Mouse (Mus musculus): ENCODE measurements at regions not wholly inside any gene's neighbourhood (a gene's known extent, or its start where the extent isn't known, plus 50 kb on each side); places are given as distances from the start of the nearest gene placed in this dataset.

- WGBS: 93% methylated on average over 1 of the region's 1 CpGs
- DNase-seq (ENCODE audit: low spot score) (no peak), ATAC-seq (no peak)
- H3K9ac ChIP-seq (replicated peaks; ENCODE audit: low read length): no peak overlapping the region
- no peak overlapping the region for H3K27ac ChIP-seq
- no peaks in the 10 kb centered on the region for H3K4me1 ChIP-seq (ENCODE audit: insufficient read depth, low read length)
- no peak overlapping the region for H3K4me2 ChIP-seq (ENCODE audit: low read depth, low read length)
- no peaks in the 10 kb centered on the region for H3K9me3 ChIP-seq (ENCODE audit: low read length)
- no peak overlapping the region for H3K4me3 ChIP-seq (ENCODE audit: low read length)
- TF ChIP-seq CTCF (IDR thresholded peaks at IDR 0.05; ENCODE audit: low read depth): no peak
- no peaks in the 10 kb centered on the region for H3K27me3 ChIP-seq (ENCODE audit: insufficient read depth, low read length)
- no peaks in the 10 kb centered on the region for H3K36me3 ChIP-seq (ENCODE audit: insufficient read depth, low read length)
Observed at GRCm38 (mm10) chr9:90999178-90999577, 363.0 kb upstream of the Zic4 start.

GRCm38 (mm10) chr9:91004214-91004613, 358.0 kb upstream of the Zic4 start:
- ATAC-seq (peak; percentile 61; the same call in 1 of the 2 replicates), DNase-seq (ENCODE audit: low spot score) (peak; percentile 77)
- Histone ChIP-seq H3K4me1 (ENCODE audit: insufficient read depth, low read length) (no peaks in the 10 kb centered on the region), H3K9me3 (ENCODE audit: low read length) (no peaks in the 10 kb centered on the region), H3K9ac (replicated peaks; ENCODE audit: low read length) (no peak overlapping the region), H3K36me3 (ENCODE audit: insufficient read depth, low read length) (no peaks in the 10 kb centered on the region), H3K4me3 (ENCODE audit: low read length) (no peak overlapping the region), H3K27me3 (ENCODE audit: insufficient read depth, low read length) (no peaks in the 10 kb centered on the region), H3K27ac (no peak overlapping the region), H3K4me2 (ENCODE audit: low read depth, low read length) (no peak overlapping the region)
- WGBS: 49% methylated on average over 4 of the region's 4 CpGs
- no peak for TF ChIP-seq CTCF (IDR thresholded peaks at IDR 0.05; ENCODE audit: low read depth)

- H3K36me3 ChIP-seq (ENCODE audit: insufficient read depth, low read length): no peaks in the 10 kb centered on the region
- H3K27me3 ChIP-seq (ENCODE audit: insufficient read depth, low read length): no peaks in the 10 kb centered on the region
- 42% methylated on average over 2 of the region's 2 CpGs for WGBS
- ATAC-seq: no peak
- DNase-seq (ENCODE audit: low spot score): no peak
- TF ChIP-seq CTCF (IDR thresholded peaks at IDR 0.05; ENCODE audit: low read depth): no peak
- H3K9ac ChIP-seq (replicated peaks; ENCODE audit: low read length): no peak overlapping the region
- H3K9me3 ChIP-seq (ENCODE audit: low read length): no peaks in the 10 kb centered on the region
- no peak overlapping the region for H3K27ac ChIP-seq
- H3K4me3 ChIP-seq (ENCODE audit: low read length): no peak overlapping the region
- no peaks in the 10 kb centered on the region for H3K4me1 ChIP-seq (ENCODE audit: insufficient read depth, low read length)
- H3K4me2 ChIP-seq (ENCODE audit: low read depth, low read length): no peak overlapping the region
Observed at GRCm38 (mm10) chr9:91040546-91040945, 321.7 kb upstream of the Zic4 start.

GRCm38 (mm10) chr9:91048569-91048968, 313.6 kb upstream of the Zic4 start:
- H3K4me3 ChIP-seq (ENCODE audit: low read length): no peak overlapping the region
- H3K4me2 ChIP-seq (ENCODE audit: low read depth, low read length): no peak overlapping the region
- 33% methylated on average over 2 of the region's 2 CpGs for WGBS
- DNase-seq (ENCODE audit: low spot score) (no peak), ATAC-seq (no peak)
- H3K27me3 ChIP-seq (ENCODE audit: insufficient read depth, low read length): no peaks in the 10 kb centered on the region
- no peak overlapping the region for H3K9ac ChIP-seq (replicated peaks; ENCODE audit: low read length)
- no peaks in the 10 kb centered on the region for H3K9me3 ChIP-seq (ENCODE audit: low read length)
- H3K27ac ChIP-seq: no peak overlapping the region
- 0 out of 2 replicates have a peak, but pooled peaks have one; percentile 2 for TF ChIP-seq CTCF (IDR thresholded peaks at IDR 0.05; ENCODE audit: low read depth)
- no peaks in the 10 kb centered on the region for H3K4me1 ChIP-seq (ENCODE audit: insufficient read depth, low read length)
- no peaks in the 10 kb centered on the region for H3K36me3 ChIP-seq (ENCODE audit: insufficient read depth, low read length)

GRCm38 (mm10) chr9:91053065-91053793, 309.0 kb upstream of the Zic4 start:
- Histone ChIP-seq H3K4me2 (ENCODE audit: low read depth, low read length) (no peak overlapping the region), H3K9me3 (ENCODE audit: low read length) (no peaks in the 10 kb centered on the region), H3K36me3 (ENCODE audit: insufficient read depth, low read length) (no peaks in the 10 kb centered on the region), H3K9ac (replicated peaks; ENCODE audit: low read length) (no peak overlapping the region), H3K27ac (no peak overlapping the region), H3K4me1 (ENCODE audit: insufficient read depth, low read length) (no peaks in the 10 kb centered on the region), H3K27me3 (ENCODE audit: insufficient read depth, low read length) (no peaks in the 10 kb centered on the region), H3K4me3 (ENCODE audit: low read length) (no peak overlapping the region)
- no peak for TF ChIP-seq CTCF (IDR thresholded peaks at IDR 0.05; ENCODE audit: low read depth)
- DNase-seq (ENCODE audit: low spot score): no peak
- WGBS: 63% methylated on average over 4 of the region's 4 CpGs
- no peak for ATAC-seq

GRCm38 (mm10) chr9:91059460-91059859, 302.8 kb upstream of the Zic4 start:
- Histone ChIP-seq H3K27me3 (ENCODE audit: insufficient read depth, low read length) (no peaks in the 10 kb centered on the region), H3K4me3 (ENCODE audit: low read length) (no peak overlapping the region), H3K9ac (replicated peaks; ENCODE audit: low read length) (no peak overlapping the region), H3K27ac (no peak overlapping the region), H3K4me2 (ENCODE audit: low read depth, low read length) (no peak overlapping the region), H3K36me3 (ENCODE audit: insufficient read depth, low read length) (no peaks in the 10 kb centered on the region), H3K4me1 (ENCODE audit: insufficient read depth, low read length) (no peaks in the 10 kb centered on the region), H3K9me3 (ENCODE audit: low read length) (no peaks in the 10 kb centered on the region)
- no peak for DNase-seq (ENCODE audit: low spot score)
- no peak for ATAC-seq
- TF ChIP-seq CTCF (IDR thresholded peaks at IDR 0.05; ENCODE audit: low read depth): peak; percentile 36; the same call in 1 of the 2 replicates
- WGBS: 84% methylated on average over 4 of the region's 4 CpGs

GRCm38 (mm10) chr9:91069496-91069895, 292.7 kb upstream of the Zic4 start:
- WGBS: 55% methylated on average over 5 of the region's 5 CpGs
- Histone ChIP-seq H3K9me3 (ENCODE audit: low read length) (no peaks in the 10 kb centered on the region), H3K4me1 (ENCODE audit: insufficient read depth, low read length) (no peaks in the 10 kb centered on the region), H3K27ac (no peak overlapping the region), H3K9ac (replicated peaks; ENCODE audit: low read length) (no peak overlapping the region), H3K36me3 (ENCODE audit: insufficient read depth, low read length) (no peaks in the 10 kb centered on the region), H3K4me3 (ENCODE audit: low read length) (no peak overlapping the region), H3K27me3 (ENCODE audit: insufficient read depth, low read length) (no peaks in the 10 kb centered on the region), H3K4me2 (ENCODE audit: low read depth, low read length) (no peak overlapping the region)
- TF ChIP-seq CTCF (IDR thresholded peaks at IDR 0.05; ENCODE audit: low read depth): no peak
- ATAC-seq (peak; percentile 53; the same call in 1 of the 2 replicates), DNase-seq (ENCODE audit: low spot score) (peak; percentile 52)

All from hindbrain, postnatal 0 days (tissue).